Mouse (Mus musculus) erythroblast, embryonic 14.5 days (primary cell): ENCODE results near the gene Tnfrsf11a.

Experiments used
- GATA1 ChIP-seq: IDR thresholded peaks from 2 replicates; pipeline ENCODE4 v1.6.1; 2012; ENCODE audit warnings: low read length, inconsistent platforms, mixed read lengths
- TAL1 ChIP-seq: IDR thresholded peaks from 3 replicates; pipeline ENCODE4 v1.6.1; 2012; ENCODE audit warnings: low read length, inconsistent platforms, mixed read lengths

- TF ChIP-seq GATA1 (no peak), TAL1 (no peak)
Observed at GRCm38 (mm10) chr1:105800570-105800969, 20.1 kb downstream of the Tnfrsf11a start.
